Mouse (Mus musculus): ENCODE measurements around the gene Luzp1. TPM values are rescaled to one million over a fixed set of nuclear protein-coding genes. Genes with fewer than 3 reads are reported as not detected.

The Luzp1 gene
- polyA plus RNA-seq (2012; ENCODE audit: insufficient read depth, insufficient read length, missing spikeins), result 21.0 and 34.3 TPM in 2 replicates

DNA sequence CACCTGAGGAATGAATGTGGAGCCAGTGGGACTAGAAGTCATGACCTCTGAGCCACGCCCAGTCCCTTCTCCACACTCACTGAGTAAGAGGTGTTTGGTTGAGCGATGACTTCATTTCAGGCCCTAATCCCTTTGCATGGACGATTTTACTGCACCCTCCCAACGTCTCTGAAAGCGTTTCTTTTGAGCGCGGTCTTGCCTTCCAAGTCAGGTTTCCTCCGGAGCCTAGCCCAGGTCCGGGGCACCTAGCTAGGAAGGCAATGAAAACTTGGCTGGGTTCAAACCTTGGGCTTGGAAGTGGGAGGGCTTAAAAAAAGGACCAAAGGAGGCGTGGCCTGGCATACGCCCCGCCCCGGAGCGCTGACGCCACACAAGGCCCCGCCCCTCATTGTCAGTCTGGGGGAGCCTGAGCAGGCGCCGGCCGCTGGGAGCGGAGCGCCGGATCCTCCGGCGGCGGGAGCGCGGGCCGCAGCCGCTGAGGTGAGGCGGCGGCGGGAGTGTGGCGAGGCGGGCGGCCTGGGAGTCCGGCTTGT, at the start of gene Luzp1:
TSS of gene Luzp1 (plus strand) at position 391 of the 533 bp plus-strand sequence.
- Histone ChIP-seq H3K4me1 (ENCODE audit: control insufficient read depth, insufficient read depth, insufficient read length, low read length) (peaks cover 37% of the 10 kb centered on the region), H3K27ac (replicated peaks; ENCODE audit: low read depth, low read length) (peak within 1 kb of the TSS; percentile 94), H3K4me3 (ENCODE audit: insufficient read depth, low read depth, low read length) (peak within 1 kb of the TSS; percentile 71)

DNA sequence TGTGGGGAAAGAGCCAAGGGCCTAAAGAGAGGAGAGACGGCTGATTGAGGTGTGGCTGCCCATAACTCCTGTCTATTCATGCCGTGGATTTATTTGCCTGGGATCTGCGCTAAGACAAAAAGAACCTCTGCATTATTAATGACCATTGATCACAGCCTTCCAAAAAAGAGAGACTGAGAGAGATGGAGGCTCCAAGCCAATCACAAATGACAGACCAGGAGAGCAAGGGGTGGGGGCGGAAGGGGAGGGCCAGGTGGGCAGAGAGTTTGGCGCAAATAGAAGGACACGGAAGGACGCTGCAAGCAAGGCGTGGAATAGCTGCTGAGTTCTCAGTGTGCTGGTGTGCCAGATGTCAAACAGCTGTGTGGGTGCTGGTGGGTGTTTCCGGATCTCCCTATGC, 46.3 kb upstream of the Luzp1 start, which contains the start of gene Htr1d:
TSS of gene Htr1d (plus strand) at position 301 of the 400 bp plus-strand sequence.
- H3K27ac ChIP-seq (replicated peaks; ENCODE audit: low read depth, low read length), result no peak within 1 kb of the TSS
- H3K4me3 ChIP-seq (ENCODE audit: insufficient read depth, low read depth, low read length), result no peak within 1 kb of the TSS; the same call in 1 of the 2 replicates
- H3K4me1 ChIP-seq (ENCODE audit: control insufficient read depth, insufficient read depth, insufficient read length, low read length), result no peaks in the 10 kb centered on the region

DNA sequence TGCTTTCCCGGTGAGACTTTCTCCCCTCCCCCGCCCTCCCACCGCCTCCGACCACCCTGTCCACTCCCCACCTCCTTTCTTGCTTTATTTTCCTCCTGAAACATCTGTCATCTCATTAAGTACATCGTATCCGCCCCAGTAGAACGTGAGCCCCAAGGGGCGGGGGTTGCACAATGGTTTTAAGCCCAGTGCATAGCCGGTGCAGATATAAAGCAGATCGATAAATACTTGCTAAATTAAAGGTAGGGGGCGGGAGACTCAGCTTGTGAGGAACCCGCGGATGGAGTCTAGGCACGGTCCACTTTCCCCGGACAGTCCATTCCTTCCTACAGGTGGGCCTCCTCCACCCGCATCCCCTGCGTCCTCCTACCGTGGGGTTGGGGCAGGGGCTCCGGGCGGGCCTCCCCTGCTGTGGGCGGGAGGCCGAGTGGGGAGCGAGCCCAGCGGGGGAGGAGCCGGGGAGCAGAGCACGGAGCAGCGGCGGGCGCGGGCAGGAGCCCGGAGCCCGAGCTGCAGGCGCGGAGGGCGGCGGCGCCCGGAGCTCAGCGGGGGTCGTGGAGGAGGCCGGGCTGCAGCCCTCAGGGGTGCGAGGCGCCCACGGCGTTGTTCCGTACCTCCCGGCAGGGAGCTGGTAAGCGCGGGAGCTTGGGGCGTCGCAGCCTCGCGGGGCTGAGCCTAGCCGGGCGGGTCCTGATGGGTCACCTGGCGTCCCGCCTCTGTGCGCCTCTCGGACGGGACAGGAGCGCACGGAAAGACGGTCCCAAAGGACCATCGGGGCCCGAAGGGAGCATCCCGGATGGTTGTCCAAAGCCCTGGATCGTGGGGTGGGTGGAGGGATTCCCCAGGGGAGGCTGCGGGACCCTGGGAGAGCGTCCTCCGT, 45.2 kb upstream of the Luzp1 start:
- Histone ChIP-seq H3K4me3 (ENCODE audit: insufficient read depth, low read depth, low read length) (peak overlapping the region; percentile 29), H3K4me1 (ENCODE audit: control insufficient read depth, insufficient read depth, insufficient read length, low read length) (no peaks in the 10 kb centered on the region)

DNA sequence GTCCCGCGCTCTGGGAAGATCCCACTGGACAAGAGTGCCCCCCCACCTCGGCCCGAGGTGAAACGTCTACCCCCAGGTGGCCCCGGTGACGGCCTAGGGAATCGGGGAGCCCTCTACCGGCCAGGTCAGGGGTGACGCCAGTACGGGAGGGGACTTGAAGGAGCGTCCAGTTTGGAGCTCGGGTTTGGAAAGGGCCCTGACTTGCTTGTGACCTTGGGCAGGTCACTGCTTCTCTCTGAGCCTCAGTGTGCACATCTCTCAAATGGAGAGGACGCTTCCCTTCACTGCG, 44.6 kb upstream of the Luzp1 start:
- Histone ChIP-seq H3K4me3 (ENCODE audit: insufficient read depth, low read depth, low read length) (peak overlapping the region; percentile 29), H3K4me1 (ENCODE audit: control insufficient read depth, insufficient read depth, insufficient read length, low read length) (no peaks in the 10 kb centered on the region), H3K27ac (replicated peaks; ENCODE audit: low read depth, low read length) (no peak overlapping the region)

More for the DNA sequence above, 45.2 kb upstream of the Luzp1 start:
- no peak overlapping the region for H3K27ac ChIP-seq (replicated peaks; ENCODE audit: low read depth, low read length)

DNA sequence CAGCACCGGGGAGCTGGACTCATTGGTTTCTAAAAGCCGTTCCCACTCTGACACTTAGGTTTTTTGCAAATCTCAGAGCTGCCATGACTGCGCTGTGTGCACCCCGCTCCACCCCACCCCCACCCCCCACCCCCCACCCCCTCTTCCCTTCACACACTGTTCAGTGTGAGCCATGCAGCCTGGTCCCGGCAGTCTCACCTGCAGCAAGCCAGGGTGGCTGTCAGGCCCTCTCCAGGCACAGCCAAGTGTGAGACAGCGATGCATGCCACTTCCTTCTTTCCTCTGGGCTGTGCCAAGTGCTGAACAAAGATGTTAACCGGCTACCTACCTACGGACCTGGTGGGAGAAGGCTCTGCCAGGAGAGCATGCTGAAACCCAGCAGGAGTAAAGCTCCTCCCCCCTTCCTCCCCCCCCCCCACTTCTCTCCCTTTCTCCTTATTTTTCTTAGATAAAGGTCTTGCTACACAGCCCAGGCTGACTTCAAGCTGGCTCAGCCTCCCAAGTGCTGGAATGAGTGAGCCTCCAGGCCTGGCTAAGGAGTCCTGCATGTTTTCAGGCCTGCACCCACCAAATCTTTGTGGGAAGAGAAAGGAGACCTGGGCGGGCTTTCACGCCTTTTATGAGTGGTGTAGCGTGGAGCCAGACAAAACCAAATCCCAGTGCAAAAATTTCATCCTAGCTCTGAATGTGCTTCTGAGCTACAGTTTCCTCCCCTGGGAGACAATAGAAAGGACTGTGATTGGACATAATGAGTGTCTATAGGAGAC, 38.8 kb upstream of the Luzp1 start:
- Histone ChIP-seq H3K27ac (replicated peaks; ENCODE audit: low read depth, low read length) (no peak overlapping the region), H3K4me1 (ENCODE audit: control insufficient read depth, insufficient read depth, insufficient read length, low read length) (no peaks in the 10 kb centered on the region), H3K4me3 (ENCODE audit: insufficient read depth, low read depth, low read length) (no peak overlapping the region)

DNA sequence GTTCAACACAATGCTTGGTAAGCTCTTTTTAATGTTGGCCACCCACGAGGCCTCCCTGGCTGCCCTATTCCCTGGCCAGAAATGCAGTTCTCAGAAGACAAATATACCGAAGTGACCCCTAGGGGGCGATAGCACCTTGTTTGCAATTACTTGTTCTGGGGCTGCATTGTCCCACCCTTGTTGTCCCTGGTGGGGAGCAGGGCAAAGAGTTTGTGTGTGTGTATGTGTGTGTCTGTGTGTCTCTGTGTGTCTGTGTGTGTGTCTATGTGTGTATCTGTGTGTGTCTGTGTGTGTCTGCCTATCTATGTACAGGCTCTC, 38.2 kb upstream of the Luzp1 start:
- no peak overlapping the region for H3K4me3 ChIP-seq (ENCODE audit: insufficient read depth, low read depth, low read length)
- H3K4me1 ChIP-seq (ENCODE audit: control insufficient read depth, insufficient read depth, insufficient read length, low read length), result no peaks in the 10 kb centered on the region
- H3K27ac ChIP-seq (replicated peaks; ENCODE audit: low read depth, low read length), result no peak overlapping the region

DNA sequence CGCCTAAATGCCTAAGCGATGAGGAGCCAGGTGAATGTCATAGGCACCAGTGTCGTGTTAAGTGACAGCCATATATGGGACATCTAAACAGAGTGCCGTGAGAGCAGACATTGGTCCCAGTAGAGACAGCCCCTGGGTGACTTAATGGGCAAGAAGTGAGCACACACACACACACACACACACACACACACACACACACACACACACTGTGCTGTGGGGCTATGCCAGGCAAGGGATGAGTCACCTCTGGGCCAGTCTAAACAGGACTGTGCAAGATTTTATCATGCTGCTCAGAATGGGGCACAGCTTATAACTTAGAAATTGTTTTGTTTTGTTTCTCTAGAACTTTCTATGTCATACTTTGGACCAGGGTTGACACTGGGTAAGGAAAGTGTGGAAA, 35.5 kb upstream of the Luzp1 start:
- H3K27ac ChIP-seq (replicated peaks; ENCODE audit: low read depth, low read length), result no peak overlapping the region
- no peaks in the 10 kb centered on the region for H3K4me1 ChIP-seq (ENCODE audit: control insufficient read depth, insufficient read depth, insufficient read length, low read length)
- H3K4me3 ChIP-seq (ENCODE audit: insufficient read depth, low read depth, low read length), result no peak overlapping the region

DNA sequence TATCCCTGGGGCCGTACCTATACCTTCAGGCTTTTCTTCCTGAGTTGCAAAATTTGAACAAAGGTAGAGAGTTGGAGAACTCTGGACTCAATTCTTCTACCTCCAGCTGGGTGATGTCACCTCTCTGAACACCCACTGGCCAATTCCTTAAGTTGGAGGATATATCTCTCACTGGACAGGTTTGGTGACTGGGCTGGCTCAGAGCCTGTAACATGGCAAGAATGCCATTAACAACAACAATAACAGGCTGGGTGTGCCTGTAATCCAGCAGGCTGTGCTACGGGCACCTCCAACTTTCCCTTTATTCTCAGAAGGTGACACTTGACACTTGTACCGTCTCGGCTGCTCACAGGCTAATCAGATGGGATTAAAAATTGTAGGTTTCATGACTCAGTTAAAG, 30.5 kb upstream of the Luzp1 start:
- no peak overlapping the region for H3K27ac ChIP-seq (replicated peaks; ENCODE audit: low read depth, low read length)
- H3K4me3 ChIP-seq (ENCODE audit: insufficient read depth, low read depth, low read length), result no peak overlapping the region
- no peaks in the 10 kb centered on the region for H3K4me1 ChIP-seq (ENCODE audit: control insufficient read depth, insufficient read depth, insufficient read length, low read length)

DNA sequence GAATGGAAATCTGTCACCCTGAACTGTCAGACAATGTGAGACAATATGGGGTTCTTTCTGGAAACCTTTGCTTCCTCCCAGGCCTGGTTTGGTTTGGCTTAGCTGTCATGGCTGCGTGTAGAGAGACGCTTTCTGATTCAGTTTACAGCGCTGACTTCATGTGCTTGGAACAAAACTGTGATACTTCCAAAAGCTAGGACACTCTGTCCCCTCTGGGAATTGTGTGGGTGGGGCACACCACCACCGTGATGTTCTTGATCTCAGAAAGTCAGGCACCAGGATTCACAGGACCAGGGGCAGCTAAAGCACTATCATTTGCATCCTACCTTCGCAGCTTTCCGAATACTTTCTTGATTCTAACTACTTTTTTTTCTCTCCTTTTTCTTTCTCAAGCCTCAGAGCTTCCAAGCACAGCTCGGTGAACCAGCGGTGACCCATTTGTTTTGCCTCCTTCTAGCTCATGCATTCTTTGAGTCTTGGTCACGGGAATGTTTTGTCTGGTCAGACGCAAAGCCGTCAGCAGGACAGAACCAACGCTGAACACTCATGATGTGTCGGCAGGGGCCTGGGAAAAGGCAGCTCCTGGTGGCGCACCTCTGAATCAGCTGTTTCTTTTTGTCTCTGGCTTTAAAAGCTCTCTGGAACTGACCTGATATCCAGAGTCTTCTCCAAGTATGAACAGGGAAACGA, 28.1 kb upstream of the Luzp1 start:
- Histone ChIP-seq H3K4me1 (ENCODE audit: control insufficient read depth, insufficient read depth, insufficient read length, low read length) (no peaks in the 10 kb centered on the region), H3K4me3 (ENCODE audit: insufficient read depth, low read depth, low read length) (no peak overlapping the region), H3K27ac (replicated peaks; ENCODE audit: low read depth, low read length) (no peak overlapping the region; the same call in 1 of the 2 replicates)

DNA sequence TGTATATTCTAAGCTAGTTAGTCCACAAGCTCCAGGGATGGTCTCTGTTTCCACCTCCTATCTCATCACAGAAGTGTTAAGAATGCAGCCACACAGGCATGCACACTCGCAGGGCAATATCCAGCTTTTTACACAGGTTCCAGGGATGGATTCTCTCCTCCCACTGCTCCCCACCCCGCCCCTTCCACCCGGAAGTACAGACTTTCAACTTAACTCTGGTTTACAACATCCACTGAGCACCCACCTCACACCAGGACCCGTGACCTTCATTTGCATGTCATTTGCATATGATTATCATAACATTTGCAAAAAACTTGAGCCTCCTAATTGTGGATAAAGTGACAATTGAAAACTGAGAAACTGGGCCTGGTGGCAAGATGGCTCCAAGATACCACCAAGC, 25.0 kb upstream of the Luzp1 start:
- H3K4me1 ChIP-seq (ENCODE audit: control insufficient read depth, insufficient read depth, insufficient read length, low read length), result no peaks in the 10 kb centered on the region
- no peak overlapping the region for H3K4me3 ChIP-seq (ENCODE audit: insufficient read depth, low read depth, low read length)
- H3K27ac ChIP-seq (replicated peaks; ENCODE audit: low read depth, low read length), result no peak overlapping the region

DNA sequence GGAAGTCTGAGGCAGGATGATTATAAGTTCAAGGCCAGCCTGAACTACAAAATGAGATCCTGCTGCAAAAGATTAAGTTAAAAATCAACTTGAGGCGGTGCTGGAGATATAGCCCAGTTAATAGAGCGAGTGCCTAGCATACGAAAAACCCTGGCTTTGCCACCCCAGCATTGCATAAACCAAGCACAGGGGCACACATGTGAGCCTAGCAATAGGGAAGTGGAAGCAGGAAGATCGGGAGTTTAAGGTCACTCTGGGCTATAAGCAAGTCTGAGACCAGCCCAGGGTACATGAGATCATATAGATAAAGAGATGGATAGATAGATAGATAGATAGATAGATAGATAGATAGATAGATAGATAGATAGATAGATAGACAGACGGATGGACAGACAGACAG, 19.8 kb upstream of the Luzp1 start:
- no peak overlapping the region for H3K27ac ChIP-seq (replicated peaks; ENCODE audit: low read depth, low read length)
- H3K4me1 ChIP-seq (ENCODE audit: control insufficient read depth, insufficient read depth, insufficient read length, low read length), result no peaks in the 10 kb centered on the region
- no peak overlapping the region for H3K4me3 ChIP-seq (ENCODE audit: insufficient read depth, low read depth, low read length)

DNA sequence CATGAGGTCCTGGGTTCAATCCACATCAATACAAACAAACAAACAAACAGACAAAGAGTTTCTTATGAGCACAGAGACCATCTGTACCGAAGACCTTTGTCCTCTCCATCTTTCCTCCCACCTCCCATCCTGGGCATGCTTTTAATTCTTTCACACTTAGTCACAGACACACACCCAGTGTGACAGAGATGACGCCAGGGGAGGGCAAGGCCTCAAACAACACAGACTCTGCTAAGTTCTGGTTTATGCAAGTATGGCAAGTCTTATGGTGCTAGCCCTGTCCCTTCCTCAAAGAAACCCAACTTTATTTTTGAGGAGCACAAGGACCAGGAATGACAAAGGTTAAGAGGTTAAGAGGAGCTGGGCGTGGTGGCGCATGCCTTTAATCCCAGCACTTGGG, 19.3 kb upstream of the Luzp1 start:
- H3K27ac ChIP-seq (replicated peaks; ENCODE audit: low read depth, low read length), result no peak overlapping the region
- no peaks in the 10 kb centered on the region for H3K4me1 ChIP-seq (ENCODE audit: control insufficient read depth, insufficient read depth, insufficient read length, low read length)
- no peak overlapping the region for H3K4me3 ChIP-seq (ENCODE audit: insufficient read depth, low read depth, low read length)

DNA sequence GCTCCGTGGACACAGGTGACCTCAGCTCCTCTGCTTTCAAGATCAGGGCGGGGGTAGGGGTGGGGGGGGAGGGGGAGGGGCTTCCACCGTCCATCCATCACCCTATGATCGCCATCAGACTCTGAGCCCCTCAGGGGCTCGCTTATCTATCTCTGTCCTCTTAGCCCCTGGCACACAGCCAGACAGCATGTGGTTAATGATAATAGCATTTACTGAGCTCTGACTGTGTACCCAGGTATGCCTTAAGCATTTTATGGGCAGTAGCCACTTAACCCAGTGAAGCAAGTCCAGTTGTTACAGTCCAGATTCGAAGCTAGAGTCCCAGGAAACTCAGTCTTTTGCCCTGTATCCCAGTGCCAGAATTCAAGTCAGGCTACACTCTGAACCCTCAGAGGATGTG, 18.0 kb upstream of the Luzp1 start:
- Histone ChIP-seq H3K4me3 (ENCODE audit: insufficient read depth, low read depth, low read length) (no peak overlapping the region), H3K27ac (replicated peaks; ENCODE audit: low read depth, low read length) (no peak overlapping the region), H3K4me1 (ENCODE audit: control insufficient read depth, insufficient read depth, insufficient read length, low read length) (no peaks in the 10 kb centered on the region)

DNA sequence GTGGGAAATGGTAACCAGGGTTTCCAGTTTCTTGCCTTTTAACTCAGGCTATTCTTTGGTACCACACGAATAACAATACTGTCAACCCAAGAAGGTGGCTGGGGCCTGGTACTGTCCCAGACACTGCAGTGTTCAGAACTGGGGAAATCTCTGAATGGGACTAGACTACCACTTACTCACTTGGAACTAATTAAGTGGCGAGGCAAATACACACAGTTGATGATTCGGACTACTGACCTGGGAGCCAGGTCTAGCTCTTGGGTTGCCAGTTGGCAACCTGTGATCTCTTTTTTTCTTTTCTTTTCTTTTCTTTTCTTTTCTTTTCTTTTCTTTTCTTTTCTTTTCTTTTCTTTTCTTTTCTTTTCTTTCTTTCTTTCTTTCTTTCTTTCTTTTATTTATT, 17.3 kb upstream of the Luzp1 start:
- no peak overlapping the region for H3K27ac ChIP-seq (replicated peaks; ENCODE audit: low read depth, low read length)
- no peak overlapping the region for H3K4me3 ChIP-seq (ENCODE audit: insufficient read depth, low read depth, low read length)
- H3K4me1 ChIP-seq (ENCODE audit: control insufficient read depth, insufficient read depth, insufficient read length, low read length), result no peaks in the 10 kb centered on the region

DNA sequence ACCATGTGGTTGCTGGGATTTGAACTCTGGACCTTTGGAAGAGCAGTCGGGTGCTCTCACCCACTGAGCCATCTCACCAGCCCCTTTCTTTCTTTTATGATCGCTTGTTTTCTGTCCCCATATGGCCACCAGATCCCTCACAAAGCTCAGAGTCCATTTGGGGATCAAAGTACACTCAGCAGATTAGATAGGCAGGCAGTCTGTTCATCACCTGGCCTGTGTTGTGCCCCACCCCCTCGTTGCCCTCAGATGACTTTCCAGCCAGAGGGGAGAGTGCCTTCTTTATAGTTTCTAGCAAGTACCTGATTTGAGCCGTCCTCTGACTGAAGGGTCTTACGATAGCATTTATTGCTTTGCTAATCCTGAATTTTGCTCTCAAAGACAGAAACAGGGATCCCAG, 16.8 kb upstream of the Luzp1 start:
- H3K4me1 ChIP-seq (ENCODE audit: control insufficient read depth, insufficient read depth, insufficient read length, low read length), result no peaks in the 10 kb centered on the region
- H3K4me3 ChIP-seq (ENCODE audit: insufficient read depth, low read depth, low read length), result no peak overlapping the region
- H3K27ac ChIP-seq (replicated peaks; ENCODE audit: low read depth, low read length), result no peak overlapping the region
